Mouse (Mus musculus) MEL (cell line): ENCODE results near the gene Zfp358. TPM values are rescaled to one million over a fixed set of nuclear protein-coding genes. Genes with fewer than 3 reads are reported as not detected.

Experiments used
- DNase-seq: peaks from one replicate; pipeline ENCODE4 v3.0.0; 2011; ENCODE audit warnings: low read depth, low spot score
- H3K27ac ChIP-seq: 2 replicates; pipeline ENCODE4 v1.5.1; 2012; ENCODE audit warnings: low read depth, mild to moderate bottlenecking, control low read depth, low read length, moderate library complexity; ENCODE audit not compliant: control insufficient read depth
- H3K27me3 ChIP-seq, 2 experiments: fragments of 150-350 bp in 1 of 2; sonication (generic) in 1 of 2; 2 replicates each; pipeline ENCODE4 v1.6.1; 2012; ENCODE audit warnings: low read length in 2 of 2, mild to moderate bottlenecking in 2 of 2, improper control_type of control experiment in 1 of 2, moderate library complexity in 1 of 2; ENCODE audit not compliant: insufficient read depth in 2 of 2, control insufficient read depth in 1 of 2
- H3K36me3 ChIP-seq, 2 experiments: 2 replicates each; pipeline ENCODE4 v1.6.1; 2012 to 2014; ENCODE audit warnings: low read length in 2 of 2, improper control_type of control experiment in 1 of 2, inconsistent platforms in 1 of 2, mild to moderate bottlenecking in 1 of 2; ENCODE audit not compliant: insufficient read depth in 2 of 2, control insufficient read depth in 1 of 2
- H3K4me1 ChIP-seq, 2 experiments: fragments of 150-350 bp in 1 of 2; sonication (generic) in 1 of 2; 2 replicates each; pipeline ENCODE4 v1.6.1; 2012; ENCODE audit warnings: low read length in 2 of 2, improper control_type of control experiment in 1 of 2, mild to moderate bottlenecking in 1 of 2; ENCODE audit not compliant: insufficient read depth in 2 of 2, control insufficient read depth in 1 of 2
- H3K4me3 ChIP-seq, 2 experiments: fragments of 150-350 bp in 1 of 2; sonication (generic) in 1 of 2; 2 replicates each; pipeline ENCODE4 v1.5.1; 2012; ENCODE audit warnings: low read depth in 2 of 2, low read length in 2 of 2, mild to moderate bottlenecking in 2 of 2, moderate library complexity in 2 of 2, control low read depth in 1 of 2, improper control_type of control experiment in 1 of 2; ENCODE audit not compliant: control insufficient read depth in 1 of 2, insufficient read depth in 1 of 2
- H3K79me2 ChIP-seq: 2 replicates; pipeline ENCODE4 v1.6.1; 2012; ENCODE audit warnings: mild to moderate bottlenecking, low read length, moderate library complexity; ENCODE audit not compliant: control insufficient read depth, poor library complexity, insufficient read depth
- H3K9ac ChIP-seq: 2 replicates; pipeline ENCODE4 v1.6.1; 2012; ENCODE audit warnings: low read depth, mild to moderate bottlenecking, control low read depth, low read length, moderate library complexity; ENCODE audit not compliant: control insufficient read depth, poor library complexity, severe bottlenecking
- H3K9me3 ChIP-seq: fragments of 150-350 bp; sonication (generic); replicated peaks from 2 replicates; pipeline ENCODE4 v1.6.1; 2012; ENCODE audit warnings: mild to moderate bottlenecking, low read length, improper control_type of control experiment, moderate library complexity; ENCODE audit not compliant: insufficient read depth
- CHD1 ChIP-seq: IDR thresholded peaks from 2 replicates; pipeline ENCODE4 v1.6.1; 2012; ENCODE audit warnings: low read depth, mild to moderate bottlenecking, inconsistent platforms, low read length, improper control_type of control experiment
- CHD2 ChIP-seq: IDR thresholded peaks from 2 replicates; pipeline ENCODE4 v1.6.1; 2011; ENCODE audit warnings: low read length, improper control_type of control experiment
- CTCF ChIP-seq, 3 experiments: IDR thresholded peaks in 2 of 3; conservative IDR thresholded peaks in 1 of 3; 2 replicates each; pipeline ENCODE4 v1.5.1; 2011 to 2012; ENCODE audit warnings: low read length in 3 of 3, low read depth in 2 of 3, mild to moderate bottlenecking in 2 of 3, improper control_type of control experiment in 1 of 3, inconsistent platforms in 1 of 3, mixed read lengths in 1 of 3, moderate library complexity in 1 of 3; ENCODE audit not compliant: control insufficient read depth in 1 of 3, insufficient read depth in 1 of 3, poor library complexity in 1 of 3, severe bottlenecking in 1 of 3
- ETS1 ChIP-seq: IDR thresholded peaks from 2 replicates; pipeline ENCODE4 v1.6.1; 2012; ENCODE audit warnings: low read depth, mild to moderate bottlenecking, inconsistent platforms, low read length, improper control_type of control experiment, moderate library complexity
- GATA1 ChIP-seq: IDR thresholded peaks from 2 replicates; pipeline ENCODE4 v1.6.1; 2011; ENCODE audit warnings: low read depth, low read length, improper control_type of control experiment
- HCFC1 ChIP-seq: IDR thresholded peaks from 2 replicates; pipeline ENCODE4 v1.6.1; 2012; ENCODE audit warnings: low read depth, mild to moderate bottlenecking, inconsistent platforms, low read length, improper control_type of control experiment, moderate library complexity
- JUND ChIP-seq: IDR thresholded peaks from 2 replicates; pipeline ENCODE4 v1.6.1; 2011; ENCODE audit warnings: low read depth, mild to moderate bottlenecking, improper control_type of control experiment, low read length
- MEF2A ChIP-seq: IDR thresholded peaks from 2 replicates; pipeline ENCODE4 v1.6.1; 2014; ENCODE audit warnings: low read depth, mild to moderate bottlenecking, inconsistent platforms, low read length, improper control_type of control experiment; ENCODE audit not compliant: poor library complexity, insufficient replicate concordance, severe bottlenecking; ENCODE audit errors: extremely low read depth
- MXI1 ChIP-seq: IDR thresholded peaks from 2 replicates; pipeline ENCODE4 v1.6.1; 2011; ENCODE audit warnings: mild to moderate bottlenecking, low read depth, low read length, improper control_type of control experiment
- MYB ChIP-seq: IDR thresholded peaks from 2 replicates; pipeline ENCODE4 v1.6.1; 2011; ENCODE audit warnings: mild to moderate bottlenecking, low read depth, low read length, improper control_type of control experiment
- MYC ChIP-seq: IDR thresholded peaks from 2 replicates; pipeline ENCODE4 v1.6.1; 2011; ENCODE audit warnings: low read depth, mild to moderate bottlenecking, low read length, improper control_type of control experiment, moderate library complexity
- NELFE ChIP-seq: IDR thresholded peaks from 2 replicates; pipeline ENCODE4 v1.6.1; 2011; ENCODE audit warnings: low read depth, low read length, improper control_type of control experiment
- NRF1 ChIP-seq: IDR thresholded peaks from 2 replicates; pipeline ENCODE4 v1.6.1; 2014; ENCODE audit warnings: low read depth, mild to moderate bottlenecking, inconsistent platforms, low read length, improper control_type of control experiment, moderate library complexity; ENCODE audit not compliant: poor library complexity, insufficient read depth, severe bottlenecking
- POLR2A ChIP-seq, 2 experiments: IDR thresholded peaks; 2 replicates each; pipeline ENCODE4 v1.6.1; 2011 to 2012; ENCODE audit warnings: low read length in 2 of 2, mild to moderate bottlenecking in 2 of 2, control low read depth in 1 of 2, improper control_type of control experiment in 1 of 2, low read depth in 1 of 2, moderate library complexity in 1 of 2; ENCODE audit not compliant: control insufficient read depth in 1 of 2, insufficient read depth in 1 of 2, poor library complexity in 1 of 2
- POLR2AphosphoS2 ChIP-seq: IDR thresholded peaks from 2 replicates; pipeline ENCODE4 v1.6.1; 2011; ENCODE audit warnings: low read length, improper control_type of control experiment
- POLR2AphosphoS5 ChIP-seq: IDR thresholded peaks from 2 replicates; pipeline ENCODE4 v1.6.1; 2012; ENCODE audit warnings: low read depth, borderline replicate concordance, mild to moderate bottlenecking, inconsistent platforms, low read length, moderate library complexity, mixed read lengths
- RAD21 ChIP-seq: IDR thresholded peaks from 2 replicates; pipeline ENCODE4 v1.6.1; 2011; ENCODE audit warnings: mild to moderate bottlenecking, low read depth, low read length, improper control_type of control experiment
- SIN3A ChIP-seq: IDR thresholded peaks from 2 replicates; pipeline ENCODE4 v1.6.1; 2012; ENCODE audit warnings: low read length, improper control_type of control experiment, inconsistent platforms
- TAL1 ChIP-seq: IDR thresholded peaks from 2 replicates; pipeline ENCODE4 v1.6.1; 2012; ENCODE audit warnings: mild to moderate bottlenecking, inconsistent platforms, low read length, moderate library complexity, mixed read lengths
- TBP ChIP-seq: IDR thresholded peaks from 2 replicates; pipeline ENCODE4 v1.8.0; 2011; ENCODE audit warnings: low read depth, low read length, improper control_type of control experiment
- USF2 ChIP-seq, 2 experiments: IDR thresholded peaks; 2 replicates each; pipeline ENCODE4 v1.6.1; 2011 to 2012; ENCODE audit warnings: improper control_type of control experiment in 2 of 2, low read length in 2 of 2, borderline replicate concordance in 1 of 2, inconsistent platforms in 1 of 2, low read depth in 1 of 2, mild to moderate bottlenecking in 1 of 2; ENCODE audit not compliant: insufficient read depth in 1 of 2
- ZC3H11A ChIP-seq: IDR thresholded peaks from 2 replicates; pipeline ENCODE4 v1.6.1; 2012; ENCODE audit warnings: low read depth, mild to moderate bottlenecking, inconsistent platforms, low read length, improper control_type of control experiment
- ZMIZ1 ChIP-seq: IDR thresholded peaks from 2 replicates; pipeline ENCODE4 v1.6.1; 2012; ENCODE audit warnings: low read depth, mild to moderate bottlenecking, inconsistent platforms, low read length, improper control_type of control experiment, moderate library complexity
- ZNF384 ChIP-seq: IDR thresholded peaks from 2 replicates; pipeline ENCODE4 v1.6.1; 2012; ENCODE audit warnings: low read depth, mild to moderate bottlenecking, inconsistent platforms, low read length, improper control_type of control experiment
- polyA plus RNA-seq, 2 experiments: library from polyadenylated mRNA; stranded (reverse) in 1 of 2; unstranded in 1 of 2; fragments of >175 nt in 1 of 2; fragments of >200 nt in 1 of 2; gene quantifications; 2 replicates each; pipeline versions ENCODE4 v1.2.1 to v1.2.4; 2012; ENCODE audit warnings: low replicate concordance in 2 of 2, low read depth in 1 of 2; ENCODE audit not compliant: insufficient read length in 2 of 2, insufficient read depth in 1 of 2, missing spikeins in 1 of 2
- total RNA-seq: library from RNA; depleted of rRNA; stranded (reverse); fragments of 300-350 nt; gene quantifications from 2 replicates; pipeline ENCODE4 v1.2.3, GENCODE M21; 2012

The Zfp358 gene
- total and polyA plus RNA-seq, 3 experiments = 5.2 to 12.0 TPM; not detected in 1

DNA sequence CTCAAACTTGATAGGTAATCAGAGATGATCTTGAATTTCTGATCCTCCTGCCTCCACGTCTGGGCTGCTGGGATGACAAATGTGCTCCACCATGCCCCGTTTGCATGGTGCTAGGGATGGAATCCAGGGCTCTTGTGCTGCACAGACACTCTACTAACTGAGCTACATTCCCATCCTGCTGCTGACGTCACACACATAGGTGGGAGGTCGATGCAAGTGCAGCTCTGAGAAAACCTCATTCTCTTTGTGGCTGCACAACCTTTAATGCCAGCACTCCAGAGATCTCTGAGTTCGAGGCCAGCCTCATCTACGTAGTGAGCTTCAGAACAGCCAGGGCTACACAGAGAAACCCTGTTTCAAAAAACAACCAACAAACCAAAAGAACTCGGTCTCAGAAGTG, 46.2 kb downstream of the Zfp358 start:
- no peak overlapping the region for H3K9ac ChIP-seq
- no peak for TF ChIP-seq MEF2A
- no peak for TF ChIP-seq MYB
- TF ChIP-seq NRF1 = no peak
- TF ChIP-seq, all 39 proteins: peak for 0
- H3K27me3 ChIP-seq = no peaks in the 10 kb centered on the region
- no peak overlapping the region for H3K27ac ChIP-seq
- peaks cover 0 to 4% of the 10 kb centered on the region in 2 experiments; a peak in 1 of 4 replicates for H3K4me1 ChIP-seq
- H3K79me2 ChIP-seq = no peaks in the 10 kb centered on the region
- no peak overlapping the region for H3K4me3 ChIP-seq
- H3K36me3 ChIP-seq = no peaks in the 10 kb centered on the region
- no peaks in the 10 kb centered on the region for H3K9me3 ChIP-seq
- DNase-seq = no peak

- Histone ChIP-seq H3K9me3 (no peaks in the 10 kb centered on the region), H3K4me1 (peaks cover 0 to 4% of the 10 kb centered on the region in 2 experiments; a peak in 1 of 4 replicates), H3K4me3 (no peak overlapping the region)
- no peak for TF ChIP-seq JUND
- no peak for TF ChIP-seq POLR2AphosphoS5
- TF ChIP-seq CHD1 = no peak
- no peak for TF ChIP-seq TAL1
- TF ChIP-seq POLR2AphosphoS2 = no peak
- no peak for TF ChIP-seq MYB
- no peak for TF ChIP-seq CHD2
- TF ChIP-seq, all 39 proteins: peak for 0
- Histone ChIP-seq H3K36me3 (no peaks in the 10 kb centered on the region), H3K27me3 (no peaks in the 10 kb centered on the region), H3K79me2 (no peaks in the 10 kb centered on the region), H3K9ac (no peak overlapping the region), H3K27ac (no peak overlapping the region)
- DNase-seq = no peak
These were observed 47.1 kb downstream of the Zfp358 start for GRCm38 (mm10) chr8:3540076-3540475.

GRCm38 (mm10) chr8:3546511-3546910, 53.6 kb downstream of the Zfp358 start:
- Histone ChIP-seq H3K9me3 (no peaks in the 10 kb centered on the region), H3K27ac (no peak overlapping the region), H3K9ac (no peak overlapping the region), H3K36me3 (no peaks in the 10 kb centered on the region), H3K27me3 (no peaks in the 10 kb centered on the region), H3K4me1 (no peaks in the 10 kb centered on the region), H3K4me3 (no peak overlapping the region), H3K79me2 (no peaks in the 10 kb centered on the region)
- DNase-seq = no peak
- TF ChIP-seq MYB (no peak), SIN3A (no peak), NELFE (no peak), ZMIZ1 (no peak), MYC (no peak), GATA1 (no peak), TBP (no peak), CTCF (IDR thresholded peaks at IDR 0.05 in 2 of 3, conservative IDR thresholded peaks at IDR 0.05 in 1 of 3; ENCODE audit: control insufficient read depth in 1 of 3, insufficient read depth in 1 of 3, low read depth in 2 of 3, low read length in 3 of 3, poor library complexity in 1 of 3, severe bottlenecking in 1 of 3) (no peak), POLR2AphosphoS5 (no peak), HCFC1 (no peak), ZNF384 (no peak), CHD2 (no peak), MEF2A (no peak), ETS1 (no peak), USF2 (IDR thresholded peaks at IDR 0.05; ENCODE audit: borderline replicate concordance in 1 of 2, insufficient read depth in 1 of 2, low read depth in 1 of 2, low read length in 2 of 2) (no peak), CHD1 (no peak), POLR2A (IDR thresholded peaks at IDR 0.05; ENCODE audit: control insufficient read depth in 1 of 2, insufficient read depth in 1 of 2, low read depth in 1 of 2, low read length in 2 of 2, poor library complexity in 1 of 2) (no peak), ZC3H11A (no peak), RAD21 (no peak), MXI1 (no peak)
